Mouse (Mus musculus): Measurements from ENCODE around the gene Nlgn1.

Gene Nlgn1

GRCm38 (mm10) chr3:25844686-25845462 lies 487.4 kb downstream of the Nlgn1 start:
- no peak for DNase-seq (ENCODE audit: extremely low read depth, insufficient read length, low spot score)

- DNase-seq (ENCODE audit: extremely low read depth, insufficient read length, low spot score), result no peak
Observed at GRCm38 (mm10) chr3:25830237-25830636, 502.0 kb downstream of the Nlgn1 start.

GRCm38 (mm10) chr3:25813368-25813767 lies 518.9 kb downstream of the Nlgn1 start:
- DNase-seq (ENCODE audit: extremely low read depth, insufficient read length, low spot score), result no peak

- no peak for DNase-seq (ENCODE audit: extremely low read depth, insufficient read length, low spot score)
Observed at GRCm38 (mm10) chr3:25807559-25807958, 524.7 kb downstream of the Nlgn1 start.

- DNase-seq (ENCODE audit: extremely low read depth, insufficient read length, low spot score), result no peak
Observed at GRCm38 (mm10) chr3:25781651-25782050, 550.6 kb downstream of the Nlgn1 start.

GRCm38 (mm10) chr3:25775437-25775836 lies 556.8 kb downstream of the Nlgn1 start:
- DNase-seq (ENCODE audit: extremely low read depth, insufficient read length, low spot score), result no peak

- no peak for DNase-seq (ENCODE audit: extremely low read depth, insufficient read length, low spot score)
Observed at GRCm38 (mm10) chr3:25773908-25774307, 558.4 kb downstream of the Nlgn1 start.

GRCm38 (mm10) chr3:25773467-25773866 lies 558.8 kb downstream of the Nlgn1 start:
- no peak for DNase-seq (ENCODE audit: extremely low read depth, insufficient read length, low spot score)

GRCm38 (mm10) chr3:25763689-25764088 lies 568.6 kb downstream of the Nlgn1 start:
- no peak for DNase-seq (ENCODE audit: extremely low read depth, insufficient read length, low spot score)

GRCm38 (mm10) chr3:25757813-25758212 lies 574.4 kb downstream of the Nlgn1 start:
- no peak for DNase-seq (ENCODE audit: extremely low read depth, insufficient read length, low spot score)

GRCm38 (mm10) chr3:25724111-25724510 lies 608.1 kb downstream of the Nlgn1 start:
- DNase-seq (ENCODE audit: extremely low read depth, insufficient read length, low spot score), result no peak

GRCm38 (mm10) chr3:25721464-25721863 lies 610.8 kb downstream of the Nlgn1 start:
- no peak for DNase-seq (ENCODE audit: extremely low read depth, insufficient read length, low spot score)

GRCm38 (mm10) chr3:25707380-25707779 lies 624.9 kb downstream of the Nlgn1 start:
- DNase-seq (ENCODE audit: extremely low read depth, insufficient read length, low spot score), result no peak

GRCm38 (mm10) chr3:25697231-25697630 lies 635.0 kb downstream of the Nlgn1 start:
- DNase-seq (ENCODE audit: extremely low read depth, insufficient read length, low spot score), result no peak

- no peak for DNase-seq (ENCODE audit: extremely low read depth, insufficient read length, low spot score)
Observed at GRCm38 (mm10) chr3:25688789-25689464, 643.3 kb downstream of the Nlgn1 start.

GRCm38 (mm10) chr3:25683696-25684095 lies 648.6 kb downstream of the Nlgn1 start:
- DNase-seq (ENCODE audit: extremely low read depth, insufficient read length, low spot score), result no peak

GRCm38 (mm10) chr3:25679373-25679772 lies 652.9 kb downstream of the Nlgn1 start:
- no peak for DNase-seq (ENCODE audit: extremely low read depth, insufficient read length, low spot score)

- no peak for DNase-seq (ENCODE audit: extremely low read depth, insufficient read length, low spot score)
Observed at GRCm38 (mm10) chr3:25675888-25676287, 656.4 kb downstream of the Nlgn1 start.

- no peak for DNase-seq (ENCODE audit: extremely low read depth, insufficient read length, low spot score)
Observed at GRCm38 (mm10) chr3:25675069-25675468, 657.2 kb downstream of the Nlgn1 start.

GRCm38 (mm10) chr3:25673408-25673807 lies 658.9 kb downstream of the Nlgn1 start:
- no peak for DNase-seq (ENCODE audit: extremely low read depth, insufficient read length, low spot score)

- DNase-seq (ENCODE audit: extremely low read depth, insufficient read length, low spot score), result no peak
Observed at GRCm38 (mm10) chr3:25672779-25673178, 659.5 kb downstream of the Nlgn1 start.

GRCm38 (mm10) chr3:25663464-25663863 lies 668.8 kb downstream of the Nlgn1 start:
- DNase-seq (ENCODE audit: extremely low read depth, insufficient read length, low spot score), result no peak
